Mouse (Mus musculus) MEL (cell line): Measurements from ENCODE around the gene Mroh2b.

ENCODE experiments used
- BHLHE40 ChIP-seq: IDR thresholded peaks from 2 replicates; pipeline ENCODE4 v1.6.1; 2012; ENCODE audit warnings: low read depth, mild to moderate bottlenecking, inconsistent platforms, low read length, improper control_type of control experiment, borderline replicate concordance
- CHD2 ChIP-seq: IDR thresholded peaks from 2 replicates; pipeline ENCODE4 v1.6.1; 2011; ENCODE audit warnings: low read length, improper control_type of control experiment
- CTCF ChIP-seq, 3 experiments: IDR thresholded peaks in 2 of 3; conservative IDR thresholded peaks in 1 of 3; 2 replicates each; pipeline ENCODE4 v1.5.1; 2011 to 2012; ENCODE audit warnings: low read length in 3 of 3, low read depth in 2 of 3, mild to moderate bottlenecking in 2 of 3, improper control_type of control experiment in 1 of 3, inconsistent platforms in 1 of 3, mixed read lengths in 1 of 3, moderate library complexity in 1 of 3; ENCODE audit not compliant: control insufficient read depth in 1 of 3, insufficient read depth in 1 of 3, poor library complexity in 1 of 3, severe bottlenecking in 1 of 3
- ETS1 ChIP-seq: IDR thresholded peaks from 2 replicates; pipeline ENCODE4 v1.6.1; 2012; ENCODE audit warnings: low read depth, mild to moderate bottlenecking, inconsistent platforms, low read length, improper control_type of control experiment, moderate library complexity
- MAFK ChIP-seq: IDR thresholded peaks from 2 replicates; pipeline ENCODE4 v1.6.1; 2011; ENCODE audit warnings: low read depth, mild to moderate bottlenecking, low read length, improper control_type of control experiment, borderline replicate concordance
- MAX ChIP-seq: IDR thresholded peaks from 2 replicates; pipeline ENCODE4 v1.6.1; 2011; ENCODE audit warnings: low read length, improper control_type of control experiment
- MXI1 ChIP-seq: IDR thresholded peaks from 2 replicates; pipeline ENCODE4 v1.6.1; 2011; ENCODE audit warnings: mild to moderate bottlenecking, low read depth, low read length, improper control_type of control experiment
- NRF1 ChIP-seq: IDR thresholded peaks from 2 replicates; pipeline ENCODE4 v1.6.1; 2014; ENCODE audit warnings: low read depth, mild to moderate bottlenecking, inconsistent platforms, low read length, improper control_type of control experiment, moderate library complexity; ENCODE audit not compliant: poor library complexity, insufficient read depth, severe bottlenecking
- POLR2A ChIP-seq, 2 experiments: IDR thresholded peaks; 2 replicates each; pipeline ENCODE4 v1.6.1; 2011 to 2012; ENCODE audit warnings: low read length in 2 of 2, mild to moderate bottlenecking in 2 of 2, control low read depth in 1 of 2, improper control_type of control experiment in 1 of 2, low read depth in 1 of 2, moderate library complexity in 1 of 2; ENCODE audit not compliant: control insufficient read depth in 1 of 2, insufficient read depth in 1 of 2, poor library complexity in 1 of 2
- RAD21 ChIP-seq: IDR thresholded peaks from 2 replicates; pipeline ENCODE4 v1.6.1; 2011; ENCODE audit warnings: mild to moderate bottlenecking, low read depth, low read length, improper control_type of control experiment
- TBP ChIP-seq: IDR thresholded peaks from 2 replicates; pipeline ENCODE4 v1.8.0; 2011; ENCODE audit warnings: low read depth, low read length, improper control_type of control experiment
- USF1 ChIP-seq: IDR thresholded peaks from 2 replicates; pipeline ENCODE4 v1.6.1; 2014; ENCODE audit warnings: low read depth, mild to moderate bottlenecking, inconsistent platforms, low read length, improper control_type of control experiment, moderate library complexity
- ZKSCAN1 ChIP-seq: IDR thresholded peaks from 2 replicates; pipeline ENCODE4 v1.6.1; 2012; ENCODE audit warnings: low read depth, mild to moderate bottlenecking, inconsistent platforms, low read length, improper control_type of control experiment, moderate library complexity
- ZMIZ1 ChIP-seq: IDR thresholded peaks from 2 replicates; pipeline ENCODE4 v1.6.1; 2012; ENCODE audit warnings: low read depth, mild to moderate bottlenecking, inconsistent platforms, low read length, improper control_type of control experiment, moderate library complexity

DNA sequence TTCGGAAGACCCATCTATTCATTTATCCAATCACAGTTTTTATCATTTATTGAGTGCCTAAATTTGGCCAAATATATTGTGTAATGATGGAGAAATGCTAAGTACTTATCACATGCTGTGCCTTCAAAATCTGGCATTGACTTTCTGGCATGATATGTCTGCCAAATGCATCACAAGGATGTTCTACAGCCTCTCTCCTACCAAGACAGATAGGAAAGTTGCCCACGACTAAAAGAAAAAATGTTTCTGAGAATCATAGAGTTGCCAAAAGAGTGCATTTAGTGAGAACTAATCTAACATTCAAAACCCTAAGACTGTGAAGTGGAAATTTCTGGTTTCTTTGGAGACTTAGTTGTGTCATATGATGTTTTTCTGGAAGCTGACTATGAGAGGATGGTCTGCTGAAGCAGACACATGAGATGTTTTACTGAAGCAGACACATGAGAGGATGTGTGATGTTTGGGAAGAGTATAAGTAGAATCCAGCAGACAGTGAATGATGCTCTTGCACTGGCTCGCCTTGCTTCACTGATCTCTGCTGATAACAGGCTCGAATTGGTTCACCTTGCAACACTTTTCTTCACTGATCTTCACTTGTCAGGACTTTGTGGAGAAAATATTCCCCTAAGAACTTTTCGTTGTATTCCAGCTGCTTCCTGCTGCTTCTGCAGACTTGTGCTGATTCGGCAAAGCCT, 105.1 kb downstream of the Mroh2b start:
- TF ChIP-seq ZKSCAN1: no peak
- TF ChIP-seq ZMIZ1: no peak
- TF ChIP-seq CTCF (IDR thresholded peaks at IDR 0.05 in 2 of 3, conservative IDR thresholded peaks at IDR 0.05 in 1 of 3; ENCODE audit: control insufficient read depth in 1 of 3, insufficient read depth in 1 of 3, low read depth in 2 of 3, low read length in 3 of 3, poor library complexity in 1 of 3, severe bottlenecking in 1 of 3): no peak
- no peak for TF ChIP-seq POLR2A (IDR thresholded peaks at IDR 0.05; ENCODE audit: control insufficient read depth in 1 of 2, insufficient read depth in 1 of 2, low read depth in 1 of 2, low read length in 2 of 2, poor library complexity in 1 of 2)
- no peak for TF ChIP-seq MAFK
- TF ChIP-seq MXI1: no peak
- no peak for TF ChIP-seq ETS1
- TF ChIP-seq USF1: no peak
- no peak for TF ChIP-seq NRF1
- no peak for TF ChIP-seq CHD2
- no peak for TF ChIP-seq MAX
- no peak for TF ChIP-seq BHLHE40
- no peak for TF ChIP-seq TBP
- TF ChIP-seq RAD21: no peak
